Mouse (Mus musculus) layer of hippocampus, adult 2 months (tissue): ENCODE data around the gene Paqr9. TPM values are rescaled to one million over a fixed set of nuclear protein-coding genes. Genes with fewer than 3 reads are reported as not detected.

Experiments used
- DNase-seq, 2 experiments: peaks; one replicate each; pipeline ENCODE4 v3.0.0; 2022; ENCODE audit warnings: low spot score in 2 of 2
- H3K27ac ChIP-seq: fragments of 200-600 bp; 2 replicates; pipeline ENCODE4 v1.8.1; 2022
- H3K4me3 ChIP-seq: fragments of 200-600 bp; 2 replicates; pipeline ENCODE4 v1.8.1; 2022; ENCODE audit warnings: mild to moderate bottlenecking
- CTCF ChIP-seq: fragments of 200-600 bp; conservative IDR thresholded peaks from 2 replicates; pipeline ENCODE4 v1.8.1; 2022; ENCODE audit warnings: antibody characterized with exemption, mild to moderate bottlenecking, moderate library complexity
- total RNA-seq, 2 experiments: library from RNA; stranded (reverse); gene quantifications; 2 replicates each; pipeline ENCODE4 v1.2.3; 2021

Paqr9 gene
- total RNA-seq, 2 experiments from 2014 or later, result 45.9 to 47.6 TPM

GRCm38 (mm10) chr9:95552175-95552705, 7.2 kb upstream of the Paqr9 start:
- Histone ChIP-seq H3K27ac (no peak overlapping the region), H3K4me3 (no peak overlapping the region)
- TF ChIP-seq CTCF, result no peak
- no peak for DNase-seq

GRCm38 (mm10) chr9:95554231-95555221, 4.9 kb upstream of the Paqr9 start:
- Histone ChIP-seq H3K4me3 (no peak overlapping the region), H3K27ac (no peak overlapping the region)
- no peak for DNase-seq
- TF ChIP-seq CTCF, result no peak; the same call in 1 of the 2 replicates

- H3K27ac ChIP-seq, result no peak overlapping the region
- DNase-seq, result no peak
- TF ChIP-seq CTCF, result no peak
- no peak overlapping the region for H3K4me3 ChIP-seq
Measured at GRCm38 (mm10) chr9:95555233-95555740, 4.2 kb upstream of the Paqr9 start.

- no peak for DNase-seq
- TF ChIP-seq CTCF, result no peak
- Histone ChIP-seq H3K4me3 (no peak overlapping the region), H3K27ac (no peak overlapping the region)
Measured at GRCm38 (mm10) chr9:95556067-95556512, 3.4 kb upstream of the Paqr9 start.

- H3K27ac ChIP-seq, result no peak overlapping the region
- no peak for DNase-seq
- no peak overlapping the region for H3K4me3 ChIP-seq
- TF ChIP-seq CTCF, result no peak
Measured at GRCm38 (mm10) chr9:95557722-95558121, 1.7 kb upstream of the Paqr9 start.

GRCm38 (mm10) chr9:95558726-95559058, 765 bp upstream of the Paqr9 start:
- no peak for TF ChIP-seq CTCF
- Histone ChIP-seq H3K4me3 (peak overlapping the region; percentile 66), H3K27ac (peak overlapping the region; percentile 93)
- DNase-seq, result no peak

- peak; percentile 47 to 51 for DNase-seq
- Histone ChIP-seq H3K27ac (peak overlapping the region; percentile 90), H3K4me3 (peak overlapping the region; percentile 71)
- TF ChIP-seq CTCF, result no peak
Measured at GRCm38 (mm10) chr9:95559936-95560735, 679 bp downstream of the Paqr9 start.

GRCm38 (mm10) chr9:95564047-95564446, 4.6 kb downstream of the Paqr9 start:
- no peak for DNase-seq
- Histone ChIP-seq H3K4me3 (no peak overlapping the region), H3K27ac (no peak overlapping the region)
- TF ChIP-seq CTCF, result no peak

GRCm38 (mm10) chr9:95566394-95566793, 6.9 kb downstream of the Paqr9 start:
- DNase-seq, result no peak
- TF ChIP-seq CTCF, result no peak
- no peak overlapping the region for H3K27ac ChIP-seq
- H3K4me3 ChIP-seq, result no peak overlapping the region

GRCm38 (mm10) chr9:95566931-95567330, 7.5 kb downstream of the Paqr9 start:
- Histone ChIP-seq H3K27ac (no peak overlapping the region), H3K4me3 (no peak overlapping the region)
- DNase-seq, result no peak
- TF ChIP-seq CTCF, result no peak

- no peak for DNase-seq
- no peak overlapping the region for H3K27ac ChIP-seq
- no peak for TF ChIP-seq CTCF
- H3K4me3 ChIP-seq, result no peak overlapping the region
Measured at GRCm38 (mm10) chr9:95569249-95569648, 9.8 kb downstream of the Paqr9 start.

- Histone ChIP-seq H3K27ac (no peak overlapping the region), H3K4me3 (no peak overlapping the region)
- TF ChIP-seq CTCF, result no peak
- no peak for DNase-seq
Measured at GRCm38 (mm10) chr9:95569966-95570365, 10.5 kb downstream of the Paqr9 start.

- no peak overlapping the region for H3K27ac ChIP-seq
- no peak for DNase-seq
- H3K4me3 ChIP-seq, result no peak overlapping the region
- no peak for TF ChIP-seq CTCF
Measured at GRCm38 (mm10) chr9:95570604-95571003, 11.1 kb downstream of the Paqr9 start.
